Mouse (Mus musculus) thymus, adult 2 months (tissue): ENCODE results near the gene Gm49388. TPM values are rescaled to one million over a fixed set of nuclear protein-coding genes. Genes with fewer than 3 reads are reported as not detected.
A peak's percentile ranks its signal among the peaks of the same experiment; 100 is the strongest.
"Not testable (repeated sequence)": the region's sequence is repeated elsewhere in the genome, so short reads cannot be mapped to it uniquely, and the experiment has no call there.

Experiments
- DNase-seq: peaks from one replicate; pipeline ENCODE4 v3.0.0; 2021
- H3K27ac ChIP-seq: fragments of 200-500 bp; 2 replicates; pipeline ENCODE4 v1.5.1; 2012; ENCODE audit warnings: low read length, control low read depth; ENCODE audit not compliant: control insufficient read depth, insufficient read depth
- H3K27me3 ChIP-seq: fragments of 200-500 bp; 2 replicates; pipeline ENCODE4 v1.6.1; 2012; ENCODE audit warnings: mild to moderate bottlenecking, low read length, moderate library complexity, mixed read lengths; ENCODE audit not compliant: control insufficient read depth, insufficient read depth
- H3K36me3 ChIP-seq: fragments of 200-500 bp; 2 replicates; pipeline ENCODE4 v1.6.1; 2012; ENCODE audit warnings: mild to moderate bottlenecking, low read length, moderate library complexity; ENCODE audit not compliant: control insufficient read depth, insufficient read depth
- H3K4me1 ChIP-seq: fragments of 200-500 bp; replicated peaks from 2 replicates; pipeline ENCODE4 v1.6.1; 2012; ENCODE audit warnings: low read length; ENCODE audit not compliant: control insufficient read depth, insufficient read depth
- H3K4me3 ChIP-seq: fragments of 200-500 bp; 2 replicates; pipeline ENCODE4 v1.5.1; 2012; ENCODE audit warnings: mild to moderate bottlenecking, low read length, control low read depth, moderate library complexity; ENCODE audit not compliant: control insufficient read depth, insufficient read depth
- CTCF ChIP-seq: fragments of 200-500 bp; IDR thresholded peaks from 2 replicates; pipeline ENCODE4 v1.5.1; 2012; ENCODE audit warnings: mild to moderate bottlenecking, control low read depth, low read length, moderate library complexity, borderline replicate concordance; ENCODE audit not compliant: control insufficient read depth, poor library complexity, insufficient read depth; ENCODE audit errors: extremely low read depth
- POLR2A ChIP-seq: fragments of 200-500 bp; IDR thresholded peaks from 2 replicates; pipeline ENCODE4 v1.6.1; 2012; ENCODE audit warnings: mild to moderate bottlenecking, low read length, control low read depth, moderate library complexity; ENCODE audit not compliant: control insufficient read depth, poor library complexity, insufficient read depth; ENCODE audit errors: extremely low read depth
- WGBS: fragments of 180-500 bp; shearing (Covaris S2); methylation state at CpG from one replicate; pipeline ENCODE4 v1.1.7; 2018; 5-methylcytosine and 5-hydroxymethylcytosine counted together
- polyA plus RNA-seq: library from polyadenylated mRNA; depleted of rRNA; stranded (reverse); fragments of >200 nt; gene quantifications from 2 replicates; pipeline ENCODE4 v1.2.3, GENCODE M21; 2012

The Gm49388 gene
- polyA plus RNA-seq, 1 experiment, result not detected

DNA sequence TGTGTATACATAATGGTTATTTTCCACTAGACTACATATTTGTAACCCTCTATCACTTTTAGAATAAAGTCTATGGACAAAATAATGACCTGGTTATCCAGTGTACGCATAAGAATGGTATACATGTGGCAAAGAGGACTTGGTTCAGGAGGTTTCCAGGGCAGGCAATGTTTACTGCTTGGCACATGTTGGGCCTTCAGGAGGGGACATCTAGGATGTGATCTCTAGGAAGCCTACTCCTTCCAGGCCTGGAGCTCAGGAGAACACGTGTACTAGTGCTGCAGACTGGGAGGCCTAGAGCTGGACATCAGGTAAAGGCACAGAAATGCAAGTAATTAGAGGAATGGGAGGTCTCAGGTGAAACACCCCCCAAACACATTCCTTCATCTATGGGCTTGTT is 50.1 kb downstream of the Gm49388 start:
- DNase-seq, result no peak
- H3K4me3 ChIP-seq, result no peak overlapping the region
- no peak overlapping the region for H3K27ac ChIP-seq
- H3K4me1 ChIP-seq, result no peaks in the 10 kb centered on the region; the same call in 1 of the 2 replicates
- WGBS, result 98% methylated on average over 2 of the region's 2 CpGs
- no peaks in the 10 kb centered on the region for H3K27me3 ChIP-seq
- no peak for TF ChIP-seq POLR2A
- TF ChIP-seq CTCF, result no peak
- H3K36me3 ChIP-seq, result no peaks in the 10 kb centered on the region

GRCm38 (mm10) chr7:127837473-127837872 is 52.1 kb downstream of the Gm49388 start:
- H3K27ac ChIP-seq, result no peak overlapping the region
- no peaks in the 10 kb centered on the region for H3K36me3 ChIP-seq
- no peak for DNase-seq
- peaks cover under 1% of the 10 kb centered on the region; the same call in 1 of the 2 replicates for H3K4me1 ChIP-seq
- H3K27me3 ChIP-seq, result no peaks in the 10 kb centered on the region
- no peak overlapping the region for H3K4me3 ChIP-seq
- TF ChIP-seq POLR2A, result no peak
- TF ChIP-seq CTCF, result no peak
- WGBS, result 96% methylated on average over 5 of the region's 5 CpGs

DNA sequence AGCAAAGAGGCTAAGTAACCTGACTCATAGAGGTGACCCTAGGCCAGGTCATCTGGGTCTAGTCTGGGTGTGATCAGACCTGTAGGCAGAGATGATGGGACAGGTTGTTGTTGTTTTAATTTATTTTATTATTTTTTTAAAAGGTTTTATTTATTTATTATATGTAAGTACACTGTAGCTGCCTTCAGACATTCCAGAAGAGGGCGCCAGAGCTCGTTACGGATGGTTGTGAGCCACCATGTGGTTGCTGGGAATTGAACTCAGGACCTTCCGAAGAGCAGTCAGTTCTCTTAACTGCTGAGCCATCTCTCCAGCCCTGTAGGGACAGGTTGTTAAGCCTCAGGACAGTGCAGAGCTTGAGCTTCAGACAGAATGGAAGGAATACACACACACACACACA is 52.5 kb downstream of the Gm49388 start:
- WGBS, result 97% methylated on average over 4 of the region's 4 CpGs
- not testable (repeated sequence) for DNase-seq, H3K4me1 ChIP-seq, H3K4me3 ChIP-seq, H3K36me3 ChIP-seq, H3K27ac ChIP-seq, H3K27me3 ChIP-seq

- not testable (repeated sequence) for H3K27ac ChIP-seq, H3K4me3 ChIP-seq, DNase-seq, H3K4me1 ChIP-seq, H3K36me3 ChIP-seq, H3K27me3 ChIP-seq
- WGBS, result 88% methylated on average over 2 of the region's 2 CpGs
Measured at GRCm38 (mm10) chr7:127840031-127840430, 54.6 kb downstream of the Gm49388 start.

GRCm38 (mm10) chr7:127840886-127841285 is 55.5 kb downstream of the Gm49388 start:
- Histone ChIP-seq H3K27me3 (no peaks in the 10 kb centered on the region), H3K27ac (peak overlapping the region; percentile 89), H3K4me1 (peaks cover 2% of the 10 kb centered on the region; the same call in 1 of the 2 replicates), H3K4me3 (peak overlapping the region; percentile 67), H3K36me3 (no peaks in the 10 kb centered on the region)
- peak; percentile 77 for DNase-seq
- WGBS, result under 1% methylated on average over 15 of the region's 15 CpGs
- no peak; the same call in 1 of the 2 replicates for TF ChIP-seq POLR2A
- TF ChIP-seq CTCF, result no peak

- Histone ChIP-seq H3K36me3 (peaks cover 3% of the 10 kb centered on the region; the same call in 1 of the 2 replicates), H3K4me3 (peak overlapping the region; percentile 67), H3K4me1 (peaks cover 2% of the 10 kb centered on the region; the same call in 1 of the 2 replicates), H3K27ac (peak overlapping the region; percentile 89), H3K27me3 (no peaks in the 10 kb centered on the region)
- DNase-seq, result peak; percentile 94
- under 1% methylated on average over 46 of the region's 46 CpGs for WGBS
- TF ChIP-seq CTCF (peak; percentile 55), POLR2A (peak; percentile 32; the same call in 1 of the 2 replicates)
Measured at GRCm38 (mm10) chr7:127841340-127842000, 56.1 kb downstream of the Gm49388 start.

DNA sequence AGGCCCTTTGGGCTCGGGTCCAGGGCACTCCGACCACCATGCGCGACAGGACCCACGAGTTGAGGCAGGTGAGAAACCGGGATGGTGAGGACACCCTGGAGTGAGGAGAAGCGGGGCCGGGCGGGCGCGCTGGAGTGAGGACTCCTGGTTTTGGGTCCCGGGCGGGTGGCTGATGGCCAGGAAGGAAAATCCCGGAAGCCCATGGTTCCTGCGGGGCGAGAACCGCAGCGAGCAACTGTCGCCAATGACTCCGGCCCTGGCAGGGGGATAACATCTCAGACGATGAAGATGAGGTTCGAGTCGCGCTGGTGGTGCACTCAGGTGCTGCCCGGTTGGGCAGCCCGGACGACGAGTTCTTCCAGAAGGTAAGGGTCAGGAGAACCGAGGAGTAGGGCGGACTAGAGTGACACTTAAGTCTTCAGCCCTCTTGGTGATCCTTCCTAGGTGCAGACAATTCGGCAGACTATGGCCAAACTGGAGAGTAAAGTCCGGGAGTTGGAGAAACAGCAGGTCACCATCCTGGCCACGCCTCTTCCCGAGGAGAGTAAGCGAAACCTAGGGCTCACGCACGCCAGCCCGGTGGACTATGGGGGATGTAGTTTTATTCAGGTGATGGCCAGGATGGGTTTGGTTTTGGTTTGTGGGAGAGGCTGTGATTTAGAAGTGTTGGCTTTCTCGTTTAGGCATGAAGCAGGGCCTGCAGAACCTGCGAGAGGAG is 56.8 kb downstream of the Gm49388 start:
- H3K36me3 ChIP-seq, result peaks cover 4% of the 10 kb centered on the region; the same call in 1 of the 2 replicates
- no peaks in the 10 kb centered on the region for H3K27me3 ChIP-seq
- WGBS, result 0% methylated on average over 40 of the region's 40 CpGs
- H3K4me1 ChIP-seq, result peaks cover 2% of the 10 kb centered on the region; the same call in 1 of the 2 replicates
- peak; percentile 81 for DNase-seq
- TF ChIP-seq POLR2A (no peak), CTCF (no peak)
- H3K27ac ChIP-seq, result peak overlapping the region; percentile 47
- peak overlapping the region; percentile 67 for H3K4me3 ChIP-seq
